35 mouse cellular contexts compared by ENCODE assay signal in the genomic region with DNA sequence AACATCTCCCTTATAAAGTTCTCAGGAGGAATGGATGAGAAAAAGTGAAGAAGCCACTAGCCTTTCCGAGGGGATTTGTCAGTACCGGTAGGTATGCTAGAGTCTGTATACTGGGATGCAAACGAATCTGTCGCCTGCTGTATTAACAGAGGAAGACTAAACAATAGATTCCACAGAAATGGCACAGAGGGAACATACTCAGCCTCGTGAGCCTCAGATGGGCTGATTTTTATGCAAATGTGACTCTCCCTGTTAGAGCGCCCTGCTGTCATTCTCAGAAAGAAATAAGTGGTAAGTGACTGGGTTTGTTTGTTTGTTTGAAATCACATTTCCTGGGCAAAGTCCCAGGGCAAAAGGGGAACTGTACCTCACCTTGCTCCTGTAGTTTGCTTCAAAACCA. TPM values are rescaled to one million over a fixed set of nuclear protein-coding genes. Genes with fewer than 3 reads are reported as not detected.
A peak's percentile ranks its signal among the peaks of the same experiment; 100 is the strongest.
DNase-seq lines count a peak whose midpoint lies in the region; ATAC-seq lines count a peak whose summit lies in the region.
"Had no signal": no experiment of that assay in that cellular context is flagged by ENCODE, and none has a peak within 500 bp of the region (broad histone marks: within the 10 kb centered on the region; RNA-seq: fewer than 3 reads in every experiment).

No protein-coding gene starts in this region.

- WGBS in midbrain, embryonic 11.5 days: 35% methylated on average over 6 of the region's 6 CpGs
- 17% methylated on average over 6 of the region's 6 CpGs for WGBS in midbrain, embryonic 13.5 days
- WGBS in forebrain, embryonic 14.5 days: 18% methylated on average over 6 of the region's 6 CpGs

- H3K4me2 ChIP-seq in midbrain, embryonic 11.5 days: no peak overlapping the region
- H3K4me2 ChIP-seq in midbrain, embryonic 13.5 days (replicated peaks): no peak overlapping the region
- H3K4me2 ChIP-seq in forebrain, embryonic 14.5 days (ENCODE audit: low read length): no peak overlapping the region
- H3K4me2 ChIP-seq: heart, embryonic 12.5 days; kidney, embryonic 15.5 days; limb, embryonic 13.5 days; liver, embryonic 13.5 days; stomach, embryonic 15.5 days had no signal

- H3K9ac ChIP-seq in midbrain, embryonic 11.5 days (ENCODE audit: low read length): no peak overlapping the region
- no peak overlapping the region for H3K9ac ChIP-seq in midbrain, embryonic 13.5 days (replicated peaks)
- H3K9ac ChIP-seq in forebrain, embryonic 14.5 days (ENCODE audit: low read length): no peak overlapping the region
- H3K9ac ChIP-seq: heart, embryonic 12.5 days; kidney, embryonic 15.5 days; limb, embryonic 13.5 days; liver, embryonic 13.5 days; stomach, embryonic 15.5 days had no signal

- no peaks in the 10 kb centered on the region for H3K9me3 ChIP-seq in midbrain, embryonic 11.5 days (ENCODE audit: control insufficient read depth, low read length)
- H3K9me3 ChIP-seq in midbrain, embryonic 13.5 days: no peaks in the 10 kb centered on the region
- no peaks in the 10 kb centered on the region for H3K9me3 ChIP-seq in forebrain, embryonic 14.5 days (replicated peaks; ENCODE audit: control insufficient read depth, low read length)
- H3K9me3 ChIP-seq: heart, embryonic 12.5 days; kidney, embryonic 15.5 days; limb, embryonic 13.5 days; liver, embryonic 13.5 days; stomach, embryonic 15.5 days had no signal

- no peak for ATAC-seq in midbrain, embryonic 11.5 days (ENCODE audit: low FRiP score)
- ATAC-seq in midbrain, embryonic 13.5 days: no peak
- peak; percentile 44; the same call in 1 of the 2 replicates for ATAC-seq in forebrain, embryonic 14.5 days
- ATAC-seq in megakaryocyte-erythroid progenitor cell, adult 5-6 weeks (replicated peaks; ENCODE audit: low FRiP score, low TSS enrichment, poor library complexity, severe bottlenecking): no peak
- ATAC-seq: activated CD4-positive, CD25-positive, alpha-beta regulatory T cell, adult 4 months; inflammation-experienced regulatory T-cells, adult 6 months; lung, postnatal 0 days had no signal

- H3K27me3 ChIP-seq in midbrain, embryonic 11.5 days (ENCODE audit: control insufficient read depth, insufficient read depth, low read length): no peaks in the 10 kb centered on the region
- no peaks in the 10 kb centered on the region for H3K27me3 ChIP-seq in midbrain, embryonic 13.5 days
- H3K27me3 ChIP-seq in forebrain, embryonic 14.5 days (replicated peaks; ENCODE audit: control insufficient read depth, insufficient read depth, low read length): no peaks in the 10 kb centered on the region
- H3K27me3 ChIP-seq: heart, embryonic 12.5 days; kidney, embryonic 15.5 days; limb, embryonic 13.5 days; liver, embryonic 13.5 days; megakaryocyte, embryonic 14.5 days; stomach, embryonic 15.5 days had no signal

- H3K36me3 ChIP-seq in midbrain, embryonic 11.5 days (ENCODE audit: control insufficient read depth, insufficient read depth, low read length): no peaks in the 10 kb centered on the region
- H3K36me3 ChIP-seq in midbrain, embryonic 13.5 days: no peaks in the 10 kb centered on the region
- no peaks in the 10 kb centered on the region for H3K36me3 ChIP-seq in forebrain, embryonic 14.5 days (ENCODE audit: control insufficient read depth, insufficient read depth, low read length)
- H3K36me3 ChIP-seq: heart, embryonic 12.5 days; kidney, embryonic 15.5 days; limb, embryonic 13.5 days; liver, embryonic 13.5 days; stomach, embryonic 15.5 days had no signal

- intact Hi-C loops in heart, postnatal 10 days (cut with DNase I): no loop called here

- no peak overlapping the region for H3K4me3 ChIP-seq in midbrain, embryonic 11.5 days (ENCODE audit: low read depth, low read length)
- H3K4me3 ChIP-seq in midbrain, embryonic 13.5 days (replicated peaks): no peak overlapping the region
- no peak overlapping the region for H3K4me3 ChIP-seq in forebrain, embryonic 14.5 days (ENCODE audit: low read depth, low read length)
- H3K4me3 ChIP-seq: erythroblast, embryonic 14.5 days; heart, adult 2 months; heart, embryonic 12.5 days; kidney, embryonic 15.5 days; left cerebral cortex, adult 2 months; limb, embryonic 13.5 days; liver, embryonic 13.5 days; megakaryocyte, embryonic 14.5 days; stomach, embryonic 15.5 days had no signal

- H3K4me1 ChIP-seq in midbrain, embryonic 11.5 days (ENCODE audit: control insufficient read depth, insufficient read depth, low read length): peaks cover 5% of the 10 kb centered on the region; the same call in 1 of the 2 replicates
- H3K4me1 ChIP-seq in midbrain, embryonic 13.5 days (replicated peaks): peaks cover 18% of the 10 kb centered on the region
- peaks cover 8% of the 10 kb centered on the region; the same call in 1 of the 2 replicates for H3K4me1 ChIP-seq in forebrain, embryonic 14.5 days (ENCODE audit: control insufficient read depth, insufficient read depth, low read length)
- H3K4me1 ChIP-seq: heart, embryonic 12.5 days; kidney, embryonic 15.5 days; limb, embryonic 13.5 days; liver, embryonic 13.5 days; megakaryocyte, embryonic 14.5 days; stomach, embryonic 15.5 days had no signal

- H3K27ac ChIP-seq in midbrain, embryonic 11.5 days (ENCODE audit: low read depth, low read length): no peak overlapping the region
- H3K27ac ChIP-seq in midbrain, embryonic 13.5 days: no peak overlapping the region
- H3K27ac ChIP-seq in forebrain, embryonic 14.5 days (ENCODE audit: low read depth, low read length): peak overlapping the region; percentile 17; the same call in 1 of the 2 replicates
- H3K27ac ChIP-seq: heart, adult 2 months; kidney, embryonic 15.5 days; left cerebral cortex, adult 2 months; limb, embryonic 13.5 days; liver, embryonic 13.5 days; stomach, embryonic 15.5 days had no signal

- peak; percentile 46 for DNase-seq in heart, adult 11 months
- DNase-seq in heart, postnatal 10 days: no peak
- peak; percentile 81 for DNase-seq in midbrain, embryonic 11.5 days (ENCODE audit: low spot score, missing footprints)
- DNase-seq in R1 (ENCODE audit: low read depth, low spot score): peak; percentile 64
- peak; percentile 59 for DNase-seq in forebrain, embryonic 14.5 days (ENCODE audit: low spot score)
- DNase-seq in testis, postnatal 10 days (ENCODE audit: low spot score): no peak
- DNase-seq: adrenal gland, adult 2 months; adrenal gland, postnatal 36 days; cerebellum, adult 2 months; cerebellum, postnatal 14 days; gastrocnemius, postnatal 36 days; heart, adult 2 months; kidney, adult 11 months; kidney, postnatal 25 days; liver, embryonic 13.5 days; lung, adult 18-20 months; lung, postnatal 4 days; right cerebral cortex, postnatal 25 days; thymus, postnatal 14 days had no signal

RNA-seq across cellular contexts. Expression of a gene that starts 59.0 kb away (rescaled TPM):
- under 1 TPM; 0.57 to 0.60 TPM for total RNA-seq in heart, postnatal 10 days (2021)
- 4.3 and 5.3 TPM in 2 replicates for polyA plus RNA-seq in midbrain, embryonic 11.5 days (2014; fragmentation: Nextera tagmentation; extraction: Ambion mirVana)
- 32.6 and 33.3 TPM in 2 replicates for polyA plus RNA-seq in midbrain, embryonic 13.5 days (2015; fragmentation: Nextera tagmentation; extraction: Ambion mirVana)
- 21.9 and 27.8 TPM in 2 replicates for polyA plus RNA-seq in forebrain, embryonic 14.5 days (2014; fragmentation: Nextera tagmentation; extraction: Ambion mirVana)
- not detected in 2 replicates for total RNA-seq in megakaryocyte-erythroid progenitor cell, adult 5-6 weeks (2014; fragmentation: Nextera tagmentation)
- total RNA-seq in megakaryocyte-erythroid progenitor cell, adult 5-6 weeks (2017): not detected in 2 replicates
- total RNA-seq: gastrocnemius, adult 18-20 months; gastrocnemius, postnatal 36 days; hematopoietic stem cell, adult 5-6 weeks; monocyte, adult 5-6 weeks; neutrophil, adult 5-6 weeks had no signal
- polyA plus RNA-seq: erythroblast, embryonic 14.5 days; inflammation-experienced regulatory T-cells, adult 6 months had no signal

Comparison
In these comparisons a context has a peak if more than half of its experiments do, and no peak if none do; other contexts are left out.
1. DNase-seq: peak in heart, adult 11 months (single experiment), midbrain, embryonic 11.5 days (single experiment), R1 (single experiment) and forebrain, embryonic 14.5 days (single experiment); none in heart, postnatal 10 days (0 of 2) and testis, postnatal 10 days (single experiment).